Mouse (Mus musculus) v-Abl transformed pro-B cells (cell line): Measurements from ENCODE around the gene C87414.
"Not testable (repeated sequence)": the region's sequence is repeated elsewhere in the genome, so short reads cannot be mapped to it uniquely, and the experiment has no call there.

Experiments
- in situ Hi-C, 2 experiments: fragments of 400-800 bp; cut with MboI; formaldehyde crosslinking; loops; one replicate each; pipeline ENCODE4 v1.15.1; 2025; ENCODE audit not compliant: unreplicated experiment in 2 of 2

Gene C87414

GRCm38 (mm10) chr5:93671451-93671850 is at the start of gene C87414:
Gene C87414, minus strand, starts transcription at chr5:93671551.
- in situ Hi-C loops, result not testable (repeated sequence)

GRCm38 (mm10) chr5:93684661-93685060 is 13.3 kb upstream of the C87414 start:
- in situ Hi-C loops, result not testable (repeated sequence)
